Mouse (Mus musculus): ENCODE results near the gene Zfp36l3.
"Not testable (repeated sequence)": the region's sequence is repeated elsewhere in the genome, so short reads cannot be mapped to it uniquely, and the experiment has no call there.

The Zfp36l3 gene

GRCm38 (mm10) chrX:53776276-53776675, at the start of gene Zfp36l3:
TSS of gene Zfp36l3 (minus strand) at chrX:53776394.
- DNase-seq (ENCODE audit: low spot score) = no peak

GRCm38 (mm10) chrX:53799074-53799473, 22.9 kb upstream of the Zfp36l3 start:
- no peak for DNase-seq (ENCODE audit: low spot score)

- DNase-seq (ENCODE audit: low spot score) = not testable (repeated sequence)
Measured at GRCm38 (mm10) chrX:53797519-53797918, 21.3 kb upstream of the Zfp36l3 start, which contains the start of gene Xlr. TSS of gene Xlr (minus strand) at chrX:53797706.

- DNase-seq (ENCODE audit: low spot score) = no peak
Measured at GRCm38 (mm10) chrX:53757736-53758135, 18.5 kb downstream of the Zfp36l3 start, which contains the start of gene 1700013H16Rik. TSS of gene 1700013H16Rik (minus strand) at chrX:53757831.

- DNase-seq (ENCODE audit: low spot score) = no peak
Measured at GRCm38 (mm10) chrX:53752851-53753250, 23.3 kb downstream of the Zfp36l3 start.

- DNase-seq (ENCODE audit: low spot score) = no peak
Measured at GRCm38 (mm10) chrX:53728967-53729366, 47.2 kb downstream of the Zfp36l3 start.

GRCm38 (mm10) chrX:53724596-53724995, 51.6 kb downstream of the Zfp36l3 start, which contains the start of gene 4930502E18Rik:
TSS of gene 4930502E18Rik (plus strand) at chrX:53724826.
- DNase-seq (ENCODE audit: low spot score) = no peak
